Mouse (Mus musculus) urinary bladder, adult 18-20 months (tissue): ENCODE results near the gene Dennd1a.

ENCODE experiments used
- DNase-seq, 2 experiments: peaks; one replicate each; pipeline ENCODE4 v3.0.0; 2022; ENCODE audit warnings: low spot score in 2 of 2, mixed read lengths in 2 of 2

Dennd1a gene

DNA sequence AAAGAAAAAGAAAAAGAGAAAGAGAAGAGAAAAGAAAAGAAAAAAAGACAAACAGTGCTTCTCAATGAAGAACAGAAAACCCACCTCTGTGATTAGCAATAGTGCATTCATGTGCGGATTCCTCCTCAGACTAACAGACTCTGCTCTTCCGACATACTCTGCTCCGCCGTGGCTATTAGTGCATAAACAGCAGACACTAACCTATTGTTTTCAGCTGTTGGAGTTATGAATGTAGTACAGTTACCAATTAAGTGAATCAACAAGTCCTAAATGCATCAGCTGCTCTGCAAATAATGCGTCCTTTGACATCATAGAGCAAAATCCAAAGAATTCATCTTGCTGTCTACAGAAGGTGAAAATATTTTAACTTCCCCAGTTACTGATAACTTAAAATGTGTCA is 121.2 kb downstream of the Dennd1a start:
- no peak for DNase-seq

DNA sequence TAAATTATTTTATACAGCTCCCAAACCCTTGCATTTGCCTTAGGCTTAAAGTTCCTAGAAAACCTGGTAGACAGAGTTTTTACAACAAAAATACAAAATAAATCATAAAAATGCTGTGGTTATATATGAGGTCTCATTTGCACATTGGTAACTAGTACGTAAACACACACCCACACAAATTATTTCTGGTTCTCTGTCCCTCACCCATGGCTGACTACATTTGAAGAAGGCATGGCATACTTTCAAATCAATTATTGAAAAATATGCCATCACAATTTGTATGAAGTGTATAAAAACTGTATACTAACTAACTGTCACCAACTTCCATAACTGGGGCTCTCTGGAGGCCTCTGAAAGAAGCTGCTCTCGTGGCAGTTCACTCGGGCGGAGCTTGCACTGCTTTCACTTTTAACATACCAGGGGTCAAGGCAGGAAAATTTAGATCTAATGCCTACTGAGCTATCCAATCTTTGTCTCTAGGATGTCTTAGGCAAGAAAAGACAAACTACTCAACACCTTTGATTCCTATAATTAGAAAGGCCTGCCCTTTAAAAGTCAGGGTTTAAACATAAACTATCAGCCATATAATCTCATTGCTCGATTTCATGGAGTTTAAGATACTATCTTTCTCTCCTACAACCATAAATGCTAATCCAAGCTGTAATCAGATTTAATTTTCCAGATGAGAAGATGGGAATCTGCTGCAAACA is 122.7 kb downstream of the Dennd1a start:
- DNase-seq, result no peak

DNA sequence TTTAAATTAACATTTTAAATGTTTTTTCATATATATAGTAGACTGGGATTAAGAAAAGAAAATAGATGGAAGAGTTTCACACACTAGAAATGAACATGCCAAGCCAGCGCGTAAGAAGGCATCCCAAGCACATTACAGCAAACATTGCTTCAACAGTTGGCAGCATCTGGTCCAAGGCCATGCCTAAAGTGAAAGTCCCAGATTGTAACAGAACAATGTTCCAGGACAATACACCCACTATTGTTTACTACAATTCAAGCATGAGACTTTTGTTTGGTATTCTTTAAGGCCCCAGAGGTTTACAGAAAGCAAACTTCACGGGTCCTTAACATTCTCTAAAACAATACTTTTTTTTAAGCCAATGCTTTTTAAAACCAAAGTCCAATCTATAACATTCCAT is 124.7 kb downstream of the Dennd1a start:
- DNase-seq, result no peak

DNA sequence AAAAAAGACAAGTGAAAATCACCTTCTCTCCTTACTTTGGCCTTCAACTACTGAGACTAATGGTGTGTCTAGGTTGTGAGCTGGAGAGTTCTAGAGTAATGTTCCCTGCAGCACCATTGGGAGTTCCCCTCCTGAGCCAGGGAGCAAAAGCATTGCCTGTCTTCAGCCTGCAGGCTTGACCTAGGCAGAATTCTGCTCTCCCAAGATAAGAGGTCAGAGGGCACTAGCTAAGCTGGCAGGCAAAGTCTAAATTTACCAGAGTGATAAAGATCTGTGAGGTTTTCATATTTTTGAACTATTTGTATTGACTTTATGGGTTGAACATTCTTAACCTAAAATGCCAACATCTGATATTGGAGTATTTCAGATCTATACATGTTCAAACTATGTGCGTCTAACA is 125.7 kb downstream of the Dennd1a start:
- no peak for DNase-seq

DNA sequence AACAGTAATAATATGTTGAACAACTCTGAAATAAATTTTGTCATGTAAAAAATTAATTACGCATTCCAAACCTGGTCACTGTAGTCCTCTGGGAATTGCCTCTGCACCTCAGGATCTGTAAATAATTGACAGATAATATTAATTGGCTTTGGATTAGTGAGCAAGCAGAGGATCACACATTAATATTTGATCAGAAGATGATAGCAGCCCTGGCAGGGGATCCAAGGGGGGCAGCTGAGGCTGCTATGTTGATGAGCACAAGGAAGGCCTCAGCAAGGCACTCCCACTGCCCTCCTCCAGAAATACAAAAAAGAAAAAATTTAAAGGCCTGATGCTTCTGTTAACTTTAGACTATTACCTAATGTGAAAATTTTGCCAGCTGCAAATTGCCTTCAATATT is 127.5 kb downstream of the Dennd1a start:
- DNase-seq, result no peak

- no peak for DNase-seq
Measured at GRCm38 (mm10) chr2:38157002-38157401, 130.2 kb downstream of the Dennd1a start.

- no peak for DNase-seq
Measured at GRCm38 (mm10) chr2:38156001-38156400, 131.2 kb downstream of the Dennd1a start.

DNA sequence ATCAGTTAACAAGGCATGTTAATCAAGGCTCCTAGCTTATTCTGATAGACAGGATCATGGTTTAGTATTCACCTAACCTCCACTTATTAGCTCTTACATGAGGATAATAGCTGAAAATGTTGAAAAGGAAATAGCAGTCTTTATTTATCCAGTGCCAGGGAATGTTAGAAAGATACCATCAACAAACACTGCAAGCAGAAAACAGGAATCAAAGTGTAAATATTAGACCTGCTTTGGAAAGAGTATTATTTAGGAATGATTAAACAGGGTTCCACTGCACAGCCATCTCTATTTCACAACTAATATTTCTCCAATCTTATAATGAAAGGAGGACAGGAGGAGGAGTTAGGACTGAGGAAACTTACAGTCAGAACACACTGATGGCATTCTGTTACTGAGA is 142.4 kb downstream of the Dennd1a start:
- DNase-seq, result no peak

DNA sequence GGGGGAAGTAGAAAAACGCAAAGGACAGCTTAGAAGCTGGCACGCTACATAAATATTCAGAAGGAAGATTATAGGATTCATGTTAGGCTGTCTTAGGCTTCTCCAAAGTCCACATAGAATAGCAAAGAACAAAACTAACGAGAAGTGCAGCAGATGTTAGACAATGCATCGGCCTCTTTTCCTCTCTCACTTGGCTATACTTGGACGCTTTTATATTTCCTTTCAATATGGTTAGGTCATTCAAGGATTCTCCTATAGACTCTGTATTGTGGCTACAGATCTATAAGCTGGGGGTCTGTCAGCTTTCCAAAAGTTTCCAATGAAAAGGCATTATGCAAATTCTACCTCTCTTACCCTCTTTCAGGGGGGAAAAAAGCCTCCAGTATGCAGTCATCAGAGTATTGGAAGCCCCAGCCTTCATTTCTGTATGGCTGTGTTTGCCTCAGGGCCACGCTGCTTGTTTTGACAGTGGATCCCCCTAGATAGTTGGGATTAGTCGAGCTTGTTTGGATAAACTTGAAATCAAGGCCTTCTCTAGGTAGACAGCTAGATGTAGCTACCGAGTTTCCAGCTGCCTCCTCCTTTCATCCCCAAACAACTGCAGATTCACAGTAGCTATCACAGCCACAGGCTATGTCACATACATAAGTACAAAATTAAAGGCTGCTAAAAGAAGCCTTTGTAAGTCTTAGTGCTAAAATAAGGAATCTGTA is 143.0 kb downstream of the Dennd1a start:
- DNase-seq, result no peak

- DNase-seq, result no peak
Measured at GRCm38 (mm10) chr2:38142905-38143304, 144.3 kb downstream of the Dennd1a start.

- DNase-seq, result no peak
Measured at GRCm38 (mm10) chr2:38142210-38142609, 145.0 kb downstream of the Dennd1a start.

DNA sequence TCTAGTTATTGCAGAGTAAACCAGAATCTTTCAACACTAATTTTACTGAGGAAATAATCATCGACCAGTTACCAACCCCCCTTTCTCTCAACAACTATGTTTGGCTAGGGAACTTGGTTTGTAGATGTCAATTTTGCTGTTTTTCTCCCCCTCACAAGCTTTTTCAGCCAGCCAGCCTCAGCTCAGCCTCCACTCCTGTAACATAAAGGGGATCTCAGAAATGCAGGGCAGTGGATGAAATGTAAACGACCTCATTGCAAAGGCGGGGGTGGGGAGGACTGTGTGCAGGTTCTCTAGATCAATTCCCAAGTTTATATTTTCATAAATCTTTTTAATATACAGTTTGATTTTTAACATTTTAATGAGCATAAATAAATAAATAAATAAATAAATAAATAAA is 147.7 kb downstream of the Dennd1a start:
- no peak for DNase-seq

- DNase-seq, result no peak
Measured at GRCm38 (mm10) chr2:38137086-38137485, 150.1 kb downstream of the Dennd1a start.

GRCm38 (mm10) chr2:38135427-38135826 is 151.8 kb downstream of the Dennd1a start:
- no peak for DNase-seq

DNA sequence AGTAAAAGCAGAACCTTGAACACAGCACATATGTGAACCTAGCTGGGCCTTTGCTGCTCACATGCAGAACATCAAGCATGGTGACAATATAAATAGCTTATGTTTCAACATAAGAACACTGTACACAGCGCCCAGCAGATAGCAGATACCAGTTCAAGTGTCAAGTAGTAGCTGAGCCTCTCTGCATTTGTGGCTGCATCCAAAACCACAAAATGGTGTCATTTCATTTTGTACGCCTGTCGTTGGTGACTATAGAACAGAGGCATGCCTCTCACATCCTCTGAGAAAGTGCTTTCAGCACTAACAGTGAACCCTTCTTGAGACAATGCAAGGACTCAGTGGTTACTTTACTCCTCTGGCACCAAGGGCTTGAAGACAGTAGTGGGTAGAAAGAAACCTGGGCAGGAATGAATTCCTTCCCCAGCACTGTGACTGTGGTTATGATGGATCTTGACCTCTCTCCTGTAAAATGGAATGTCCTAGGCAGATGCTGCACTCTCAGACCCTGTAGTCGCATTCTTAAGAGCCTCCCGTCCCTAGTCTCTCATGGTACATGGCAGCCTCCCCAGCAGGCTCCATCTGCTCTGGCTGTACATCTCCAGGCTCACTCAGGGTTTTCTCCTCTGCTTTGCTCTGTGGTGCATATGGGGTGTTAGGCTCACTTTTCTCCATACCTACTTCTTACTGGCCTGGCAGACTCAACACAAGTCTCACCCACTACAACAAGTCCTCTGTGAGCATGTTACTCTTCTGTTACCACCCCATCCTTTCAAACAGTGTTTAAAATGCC is 154.0 kb downstream of the Dennd1a start:
- no peak for DNase-seq

DNA sequence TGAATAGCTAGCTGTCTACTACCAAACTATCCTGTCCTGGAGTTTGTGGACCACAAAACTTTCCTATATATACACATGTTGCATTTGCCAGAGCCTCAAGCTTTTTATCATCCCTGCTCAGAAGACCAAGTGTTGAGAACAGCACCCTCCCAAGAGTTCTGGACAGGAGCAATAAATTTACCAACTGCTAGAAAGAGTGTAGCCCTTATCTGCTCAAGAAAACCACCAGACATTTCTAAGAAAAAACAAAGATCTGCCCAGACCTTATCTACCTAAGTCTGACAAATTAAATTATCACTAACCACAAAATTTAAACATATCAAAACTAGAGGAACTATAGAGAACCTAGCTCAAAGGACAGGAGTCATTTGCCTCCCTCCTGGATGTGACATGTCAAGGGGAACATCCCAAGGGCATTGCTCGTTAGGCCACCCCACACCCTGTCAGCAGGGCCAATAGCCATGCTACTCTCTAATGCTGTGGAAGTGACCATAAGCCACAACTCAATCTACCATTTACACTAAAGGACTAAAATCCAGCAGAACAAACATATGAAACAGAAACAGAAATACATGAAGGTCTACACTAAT is 154.9 kb downstream of the Dennd1a start:
- DNase-seq, result no peak

DNA sequence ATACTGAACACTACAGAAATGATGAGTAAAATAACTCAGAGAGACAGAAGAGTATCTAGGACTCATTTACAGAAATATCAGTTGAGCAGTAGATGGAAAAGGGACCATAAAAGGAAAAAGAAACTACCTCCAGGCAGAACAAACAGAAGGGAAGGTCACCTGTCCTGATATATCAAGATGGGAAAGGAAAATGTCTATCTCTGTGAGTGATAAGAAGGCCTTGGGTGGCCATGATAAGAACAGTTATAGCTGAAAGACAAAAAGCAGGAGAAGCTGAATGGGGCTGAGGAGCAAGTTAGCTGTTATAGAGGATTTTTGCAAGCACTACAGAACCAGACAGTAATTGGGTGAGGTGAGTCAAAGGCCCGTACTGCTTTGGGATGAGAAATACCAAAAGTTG is 155.7 kb downstream of the Dennd1a start:
- no peak for DNase-seq

GRCm38 (mm10) chr2:38129961-38130802 is 157.0 kb downstream of the Dennd1a start:
- no peak for DNase-seq

DNA sequence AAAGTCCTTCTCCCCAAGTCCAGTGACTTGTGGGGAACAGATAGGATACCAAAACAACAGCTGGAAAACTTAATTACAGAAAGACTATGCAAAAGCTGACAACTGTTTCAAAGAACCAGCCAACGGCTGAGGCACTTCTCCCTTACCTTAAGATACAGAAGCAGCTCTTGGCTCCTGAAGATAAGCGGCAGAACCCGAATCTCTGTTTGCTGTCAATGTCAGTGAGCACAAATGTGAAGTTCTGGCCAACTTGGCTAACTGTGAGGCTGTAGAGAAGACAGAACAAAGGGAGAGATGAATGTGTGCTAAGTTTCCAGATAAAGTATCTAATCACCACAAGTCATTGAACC is 160.8 kb downstream of the Dennd1a start:
- DNase-seq, result no peak

GRCm38 (mm10) chr2:38125671-38126382 is 161.4 kb downstream of the Dennd1a start:
- no peak for DNase-seq

DNA sequence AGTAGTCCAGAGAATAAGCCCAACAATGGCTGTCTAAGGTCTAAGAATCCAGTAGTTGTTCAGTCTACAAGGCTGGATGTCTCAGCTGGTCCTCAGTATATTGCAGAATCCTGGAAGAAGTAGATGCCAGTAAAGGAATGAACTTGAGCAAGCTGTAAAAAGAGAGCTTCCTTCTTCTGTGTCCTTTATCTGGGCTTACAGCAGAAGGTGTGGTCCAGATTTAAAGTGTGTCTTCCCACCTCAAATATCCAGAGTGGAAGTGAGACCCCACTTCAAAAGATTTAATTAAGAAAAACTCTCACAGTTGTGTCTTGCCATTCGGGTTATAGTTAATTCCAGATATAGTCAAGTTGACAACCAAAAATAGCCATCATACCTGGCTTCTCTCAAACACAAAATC is 162.5 kb downstream of the Dennd1a start:
- DNase-seq, result no peak
